Mouse (Mus musculus): Measurements from ENCODE around the gene H2-M1.

H2-M1 gene

GRCm38 (mm10) chr17:36672119-36672518 lies at the start of gene H2-M1:
Gene H2-M1, minus strand, starts transcription at chr17:36672219.
- DNase-seq (ENCODE audit: low read depth, low spot score) = no peak

GRCm38 (mm10) chr17:36697693-36698092 lies 25.7 kb upstream of the H2-M1 start:
- DNase-seq (ENCODE audit: low read depth, low spot score) = no peak

GRCm38 (mm10) chr17:36642566-36642965 lies 29.5 kb downstream of the H2-M1 start, which contains the start of gene H2-M9:
Gene H2-M9, minus strand, starts transcription at chr17:36642666.
- DNase-seq (ENCODE audit: low read depth, low spot score) = no peak

Measured in retina, postnatal 7 days (tissue).